Mouse (Mus musculus) lung, postnatal 14 days (tissue): ENCODE results near the gene Doxl2.

Source experiments
- DNase-seq: peaks from one replicate; pipeline ENCODE4 v3.0.0; 2021

The Doxl2 gene

GRCm38 (mm10) chr6:49011191-49011590 lies 36.4 kb downstream of the Doxl2 start:
- DNase-seq: no peak

GRCm38 (mm10) chr6:49013023-49013422 lies 38.3 kb downstream of the Doxl2 start:
- no peak for DNase-seq

- no peak for DNase-seq
Measured at GRCm38 (mm10) chr6:49013458-49013857, 38.7 kb downstream of the Doxl2 start.

- DNase-seq: no peak
Measured at GRCm38 (mm10) chr6:49017150-49017549, 42.4 kb downstream of the Doxl2 start.

GRCm38 (mm10) chr6:49019341-49019740 lies 44.6 kb downstream of the Doxl2 start:
- DNase-seq: no peak

- no peak for DNase-seq
Measured at GRCm38 (mm10) chr6:49021141-49022012, 46.6 kb downstream of the Doxl2 start.

GRCm38 (mm10) chr6:49022384-49022783 lies 47.6 kb downstream of the Doxl2 start:
- no peak for DNase-seq

GRCm38 (mm10) chr6:49023315-49023714 lies 48.6 kb downstream of the Doxl2 start:
- no peak for DNase-seq

GRCm38 (mm10) chr6:49025290-49025689 lies 50.5 kb downstream of the Doxl2 start:
- no peak for DNase-seq

- DNase-seq: no peak
Measured at GRCm38 (mm10) chr6:49026496-49026895, 51.7 kb downstream of the Doxl2 start.

- no peak for DNase-seq
Measured at GRCm38 (mm10) chr6:49028019-49028418, 53.3 kb downstream of the Doxl2 start.
